Mouse (Mus musculus) MEL (cell line): Measurements from ENCODE around the gene Pja2. TPM values are rescaled to one million over a fixed set of nuclear protein-coding genes. Genes with fewer than 3 reads are reported as not detected.
A peak's percentile ranks its signal among the peaks of the same experiment; 100 is the strongest.
"Not testable (repeated sequence)": the region's sequence is repeated elsewhere in the genome, so short reads cannot be mapped to it uniquely, and the experiment has no call there.

Experiments used
- DNase-seq: peaks from one replicate; pipeline ENCODE4 v3.0.0; 2011; ENCODE audit warnings: low read depth, low spot score
- H3K27ac ChIP-seq: 2 replicates; pipeline ENCODE4 v1.5.1; 2012; ENCODE audit warnings: low read depth, mild to moderate bottlenecking, control low read depth, low read length, moderate library complexity; ENCODE audit not compliant: control insufficient read depth
- H3K27me3 ChIP-seq, 2 experiments: fragments of 150-350 bp in 1 of 2; sonication (generic) in 1 of 2; 2 replicates each; pipeline ENCODE4 v1.6.1; 2012; ENCODE audit warnings: low read length in 2 of 2, mild to moderate bottlenecking in 2 of 2, improper control_type of control experiment in 1 of 2, moderate library complexity in 1 of 2; ENCODE audit not compliant: insufficient read depth in 2 of 2, control insufficient read depth in 1 of 2
- H3K36me3 ChIP-seq, 2 experiments: 2 replicates each; pipeline ENCODE4 v1.6.1; 2012 to 2014; ENCODE audit warnings: low read length in 2 of 2, improper control_type of control experiment in 1 of 2, inconsistent platforms in 1 of 2, mild to moderate bottlenecking in 1 of 2; ENCODE audit not compliant: insufficient read depth in 2 of 2, control insufficient read depth in 1 of 2
- H3K4me1 ChIP-seq, 2 experiments: fragments of 150-350 bp in 1 of 2; sonication (generic) in 1 of 2; 2 replicates each; pipeline ENCODE4 v1.6.1; 2012; ENCODE audit warnings: low read length in 2 of 2, improper control_type of control experiment in 1 of 2, mild to moderate bottlenecking in 1 of 2; ENCODE audit not compliant: insufficient read depth in 2 of 2, control insufficient read depth in 1 of 2
- H3K4me3 ChIP-seq, 2 experiments: fragments of 150-350 bp in 1 of 2; sonication (generic) in 1 of 2; 2 replicates each; pipeline ENCODE4 v1.5.1; 2012; ENCODE audit warnings: low read depth in 2 of 2, low read length in 2 of 2, mild to moderate bottlenecking in 2 of 2, moderate library complexity in 2 of 2, control low read depth in 1 of 2, improper control_type of control experiment in 1 of 2; ENCODE audit not compliant: control insufficient read depth in 1 of 2, insufficient read depth in 1 of 2
- H3K79me2 ChIP-seq: 2 replicates; pipeline ENCODE4 v1.6.1; 2012; ENCODE audit warnings: mild to moderate bottlenecking, low read length, moderate library complexity; ENCODE audit not compliant: control insufficient read depth, poor library complexity, insufficient read depth
- H3K9ac ChIP-seq: 2 replicates; pipeline ENCODE4 v1.6.1; 2012; ENCODE audit warnings: low read depth, mild to moderate bottlenecking, control low read depth, low read length, moderate library complexity; ENCODE audit not compliant: control insufficient read depth, poor library complexity, severe bottlenecking
- H3K9me3 ChIP-seq: fragments of 150-350 bp; sonication (generic); replicated peaks from 2 replicates; pipeline ENCODE4 v1.6.1; 2012; ENCODE audit warnings: mild to moderate bottlenecking, low read length, improper control_type of control experiment, moderate library complexity; ENCODE audit not compliant: insufficient read depth
- GATA1 ChIP-seq: IDR thresholded peaks from 2 replicates; pipeline ENCODE4 v1.6.1; 2011; ENCODE audit warnings: low read depth, low read length, improper control_type of control experiment
- RAD21 ChIP-seq: IDR thresholded peaks from 2 replicates; pipeline ENCODE4 v1.6.1; 2011; ENCODE audit warnings: mild to moderate bottlenecking, low read depth, low read length, improper control_type of control experiment
- TAL1 ChIP-seq: IDR thresholded peaks from 2 replicates; pipeline ENCODE4 v1.6.1; 2012; ENCODE audit warnings: mild to moderate bottlenecking, inconsistent platforms, low read length, moderate library complexity, mixed read lengths
- TBP ChIP-seq: IDR thresholded peaks from 2 replicates; pipeline ENCODE4 v1.8.0; 2011; ENCODE audit warnings: low read depth, low read length, improper control_type of control experiment
- TCF12 ChIP-seq: IDR thresholded peaks from 2 replicates; pipeline ENCODE4 v1.6.1; 2014; ENCODE audit warnings: low read depth, mild to moderate bottlenecking, inconsistent platforms, low read length, improper control_type of control experiment, moderate library complexity
- USF1 ChIP-seq: IDR thresholded peaks from 2 replicates; pipeline ENCODE4 v1.6.1; 2014; ENCODE audit warnings: low read depth, mild to moderate bottlenecking, inconsistent platforms, low read length, improper control_type of control experiment, moderate library complexity
- ZNF384 ChIP-seq: IDR thresholded peaks from 2 replicates; pipeline ENCODE4 v1.6.1; 2012; ENCODE audit warnings: low read depth, mild to moderate bottlenecking, inconsistent platforms, low read length, improper control_type of control experiment
- polyA plus RNA-seq, 2 experiments: library from polyadenylated mRNA; stranded (reverse) in 1 of 2; unstranded in 1 of 2; fragments of >175 nt in 1 of 2; fragments of >200 nt in 1 of 2; gene quantifications; 2 replicates each; pipeline versions ENCODE4 v1.2.1 to v1.2.4; 2012; ENCODE audit warnings: low replicate concordance in 2 of 2, low read depth in 1 of 2; ENCODE audit not compliant: insufficient read length in 2 of 2, insufficient read depth in 1 of 2, missing spikeins in 1 of 2
- total RNA-seq: library from RNA; depleted of rRNA; stranded (reverse); fragments of 300-350 nt; gene quantifications from 2 replicates; pipeline ENCODE4 v1.2.3, GENCODE M21; 2012

The Pja2 gene
- total and polyA plus RNA-seq, 3 experiments: 8.1 to 17.3 TPM; not detected in 1

- Histone ChIP-seq H3K9me3 (no peaks in the 10 kb centered on the region), H3K4me1 (peaks cover 2 to 9% of the 10 kb centered on the region in 2 experiments; a peak in 3 of 4 replicates), H3K27me3 (no peaks in the 10 kb centered on the region), H3K4me3 (peak overlapping the region; percentile 81 to 96), H3K36me3 (peaks cover 0 to 21% of the 10 kb centered on the region in 2 experiments; a peak in 2 of 4 replicates), H3K9ac (peak overlapping the region; percentile 94), H3K79me2 (peaks cover 10% of the 10 kb centered on the region), H3K27ac (peak overlapping the region; percentile 93)
- DNase-seq: peak; percentile 46
- TF ChIP-seq TAL1 (no peak), ZNF384 (peak; percentile 88), RAD21 (no peak), TBP (no peak)
- TF ChIP-seq, all 39 proteins: peak for 1
Observed at GRCm38 (mm10) chr17:64330885-64331284, 831 bp downstream of the Pja2 start.

- no peak for TF ChIP-seq TCF12
- Histone ChIP-seq H3K79me2 (peaks cover 2% of the 10 kb centered on the region; the same call in 1 of the 2 replicates), H3K27me3 (no peaks in the 10 kb centered on the region), H3K4me3 (no peak overlapping the region), H3K4me1 (peaks cover 2 to 7% of the 10 kb centered on the region in 2 experiments; a peak in 1 of 4 replicates), H3K9me3 (no peaks in the 10 kb centered on the region), H3K9ac (no peak overlapping the region), H3K36me3 (peaks cover 0 to 12% of the 10 kb centered on the region in 2 experiments; a peak in 2 of 4 replicates), H3K27ac (no peak overlapping the region)
- no peak for DNase-seq
Observed at GRCm38 (mm10) chr17:64324556-64324955, 7.2 kb downstream of the Pja2 start.

- H3K9ac ChIP-seq: no peak overlapping the region
- 0 out of 2 replicates have a peak, but pooled peaks have one; percentile 32 for TF ChIP-seq GATA1
- no peak for TF ChIP-seq USF1
- TF ChIP-seq, all 39 proteins: peak for 1
- Histone ChIP-seq H3K9me3 (no peaks in the 10 kb centered on the region), H3K36me3 (peaks cover 0 to 8% of the 10 kb centered on the region in 2 experiments; a peak in 2 of 4 replicates), H3K79me2 (no peaks in the 10 kb centered on the region), H3K4me1 (peaks cover 6 to 9% of the 10 kb centered on the region in 2 experiments), H3K4me3 (no peak overlapping the region), H3K27ac (no peak overlapping the region), H3K27me3 (no peaks in the 10 kb centered on the region)
- DNase-seq: peak; percentile 42
Observed at GRCm38 (mm10) chr17:64315428-64315827, 16.3 kb downstream of the Pja2 start.

GRCm38 (mm10) chr17:64314523-64314922 lies 17.2 kb downstream of the Pja2 start:
- H3K27ac ChIP-seq, H3K9ac ChIP-seq, H3K4me3 ChIP-seq, H3K36me3 ChIP-seq, H3K27me3 ChIP-seq, H3K9me3 ChIP-seq, H3K4me1 ChIP-seq, H3K79me2 ChIP-seq: not testable (repeated sequence)
- DNase-seq: peak; percentile 20
